Mouse (Mus musculus): Measurements from ENCODE around the gene Rnft2. TPM values are rescaled to one million over a fixed set of nuclear protein-coding genes. Genes with fewer than 3 reads are reported as not detected.

Gene Rnft2
- polyA plus RNA-seq (2015; fragmentation: Nextera tagmentation; extraction: Ambion mirVana) = 3.0 and 3.3 TPM in 2 replicates

DNA sequence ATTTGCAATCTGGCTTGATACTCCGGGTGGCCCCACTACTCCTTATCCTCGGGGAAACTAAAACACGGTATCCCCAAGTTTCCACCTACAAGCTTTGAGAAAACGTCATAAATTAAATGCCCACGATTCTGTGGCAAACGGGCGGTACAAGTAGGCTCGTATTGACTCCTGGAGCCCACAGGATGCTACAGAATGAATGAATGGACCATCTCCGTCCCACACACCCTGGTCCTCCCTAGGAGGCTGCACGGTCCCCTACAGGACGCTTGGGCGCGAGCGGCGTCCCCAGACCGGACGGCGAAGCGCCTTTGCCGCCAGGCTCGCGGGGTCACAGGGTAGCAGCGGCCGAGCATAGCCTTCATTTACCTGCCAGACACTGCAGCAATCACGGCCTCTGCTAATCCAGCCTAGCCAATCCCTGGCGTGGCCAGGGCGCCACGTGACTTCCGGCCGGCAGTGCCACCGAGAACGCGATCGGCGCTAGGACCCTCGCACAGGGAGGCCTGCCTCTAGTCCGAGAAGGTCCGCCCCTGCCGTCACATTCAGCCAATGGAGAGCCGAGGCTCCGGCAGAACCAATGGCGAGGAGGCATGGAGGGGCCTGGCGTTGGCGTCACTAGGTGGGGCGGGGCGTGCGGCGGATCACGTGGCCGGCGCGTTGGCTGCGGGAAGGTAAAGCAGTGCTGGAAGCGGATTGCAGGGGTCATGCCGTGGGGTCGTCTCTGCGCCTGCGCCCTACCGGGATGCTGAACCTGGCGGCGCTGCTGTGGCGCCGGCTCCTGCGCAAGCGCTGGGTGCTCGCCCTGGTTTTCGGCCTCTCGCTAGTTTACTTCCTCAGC, at the start of gene Rnft2, which contains the start of gene 2410131K14Rik:
Gene Rnft2 (minus strand): TSS at position 511 of the 838 bp plus-strand sequence.
Gene 2410131K14Rik (plus strand): TSS at position 622 of the 838 bp plus-strand sequence.
- peak within 1 kb of the TSS; percentile 77 for H3K4me3 ChIP-seq (replicated peaks)
- H3K4me1 ChIP-seq = peaks cover 17% of the 10 kb centered on the region; the same call in 1 of the 2 replicates
- WGBS = under 1% methylated on average over 68 of the region's 68 CpGs
- no peaks in the 10 kb centered on the region for H3K9me3 ChIP-seq
- peak within 1 kb of the TSS; percentile 87 for H3K4me2 ChIP-seq
- peak within 1 kb of the TSS; percentile 60 for H3K9ac ChIP-seq
- peak; percentile 100 for ATAC-seq (ENCODE audit: insufficient read depth, low FRiP score, low read depth)
- H3K36me3 ChIP-seq = no peaks in the 10 kb centered on the region
- H3K27ac ChIP-seq = peak within 1 kb of the TSS; percentile 69
- no peaks in the 10 kb centered on the region for H3K27me3 ChIP-seq (replicated peaks)

DNA sequence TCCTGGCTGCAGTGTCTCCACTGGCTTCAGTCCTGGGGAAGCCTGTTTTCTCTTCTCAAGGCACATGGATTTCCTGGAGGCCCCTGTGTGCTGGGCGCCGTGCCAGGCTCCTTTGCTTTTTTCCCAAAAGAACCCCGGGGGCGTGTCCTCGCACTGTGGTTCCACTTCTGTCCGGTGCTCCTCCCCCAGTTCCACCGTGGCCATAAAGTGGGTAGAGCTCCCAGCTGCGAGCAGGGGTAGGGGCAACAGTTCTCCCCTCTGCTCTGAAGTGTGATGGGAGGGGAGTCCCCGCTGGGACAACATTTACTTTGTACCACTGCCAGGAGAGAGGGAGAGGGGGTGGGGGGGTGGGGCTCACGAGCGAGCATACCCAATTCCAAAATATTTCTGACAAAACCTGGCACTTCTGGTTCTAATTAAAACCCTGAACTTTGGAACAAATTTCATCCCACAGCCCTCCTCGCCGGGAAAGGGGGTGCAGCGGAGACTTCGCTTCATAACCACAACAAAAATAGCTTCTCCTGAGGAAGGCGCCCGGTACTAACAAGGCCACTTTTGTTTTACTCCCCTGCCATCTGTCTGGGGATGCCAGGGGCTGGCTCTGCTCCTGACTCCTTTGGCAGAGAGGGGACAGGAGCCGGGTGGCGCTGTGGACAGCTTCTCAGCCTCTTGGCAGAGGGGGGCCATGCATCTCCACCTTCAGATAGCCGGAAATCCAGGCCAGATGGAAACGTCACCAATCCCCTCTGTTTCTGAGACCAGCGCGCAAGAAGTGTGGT, 49.4 kb upstream of the Rnft2 start:
- H3K4me2 ChIP-seq = peak overlapping the region; percentile 49
- peak; percentile 85 for ATAC-seq (ENCODE audit: insufficient read depth, low FRiP score, low read depth)
- H3K27me3 ChIP-seq (replicated peaks) = no peaks in the 10 kb centered on the region
- H3K4me1 ChIP-seq = peaks cover 22% of the 10 kb centered on the region
- no peaks in the 10 kb centered on the region for H3K36me3 ChIP-seq
- no peak overlapping the region for H3K9ac ChIP-seq
- no peaks in the 10 kb centered on the region for H3K9me3 ChIP-seq
- peak overlapping the region; percentile 81 for H3K27ac ChIP-seq
- H3K4me3 ChIP-seq (replicated peaks) = peak overlapping the region; percentile 13
- WGBS = 23% methylated on average over 23 of the region's 23 CpGs

DNA sequence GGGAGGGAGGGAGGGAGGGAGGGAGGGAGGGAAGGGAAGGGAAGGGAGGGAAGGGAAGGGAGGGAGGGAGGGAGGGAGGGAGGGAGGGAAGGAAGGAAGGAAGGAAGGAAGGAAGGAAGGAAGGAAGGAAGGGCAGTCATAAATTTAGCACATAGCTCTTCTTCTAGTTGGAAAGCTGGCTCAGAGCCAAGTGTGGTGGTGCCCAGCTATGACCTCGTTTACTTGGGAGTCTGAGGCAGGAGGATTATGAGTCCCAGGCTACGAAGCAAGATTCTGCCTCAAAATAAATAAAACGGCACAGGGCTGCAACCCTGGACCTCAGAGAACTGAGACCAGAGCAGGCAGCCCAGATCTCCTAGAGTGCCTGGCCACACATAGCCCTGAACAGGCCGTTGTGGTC, 47.6 kb upstream of the Rnft2 start:
- ATAC-seq (ENCODE audit: insufficient read depth, low FRiP score, low read depth) = no peak
- H3K4me3 ChIP-seq (replicated peaks) = no peak overlapping the region
- peaks cover 20% of the 10 kb centered on the region for H3K4me1 ChIP-seq
- no peak overlapping the region for H3K27ac ChIP-seq
- no peaks in the 10 kb centered on the region for H3K9me3 ChIP-seq
- H3K27me3 ChIP-seq (replicated peaks) = no peaks in the 10 kb centered on the region
- H3K4me2 ChIP-seq = no peak overlapping the region
- no peaks in the 10 kb centered on the region for H3K36me3 ChIP-seq
- WGBS = 42% methylated on average over 4 of the region's 4 CpGs
- H3K9ac ChIP-seq = no peak overlapping the region

DNA sequence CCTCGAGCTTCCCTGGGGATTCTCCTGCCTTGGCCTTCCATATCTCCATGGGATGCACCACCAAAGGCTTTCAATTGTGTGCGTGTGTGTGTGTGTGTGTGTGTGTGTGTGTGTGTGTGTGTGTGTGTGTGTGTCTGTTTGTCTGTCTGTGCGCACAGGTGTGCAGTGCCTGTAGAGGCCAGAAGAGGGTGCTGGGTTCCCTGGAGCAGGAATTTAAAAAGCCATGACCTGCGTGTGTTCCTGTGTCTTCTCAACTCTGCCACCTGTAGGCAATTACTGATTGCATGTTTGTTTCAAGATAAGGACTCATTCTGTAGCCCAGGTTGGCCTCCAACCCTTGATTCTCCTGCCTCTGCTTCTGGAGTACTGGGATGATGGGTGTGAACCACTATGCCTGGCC, 46.5 kb upstream of the Rnft2 start:
- H3K4me3 ChIP-seq (replicated peaks) = no peak overlapping the region
- no peak for ATAC-seq (ENCODE audit: insufficient read depth, low FRiP score, low read depth)
- H3K27me3 ChIP-seq (replicated peaks) = no peaks in the 10 kb centered on the region
- no peak overlapping the region for H3K27ac ChIP-seq
- H3K9me3 ChIP-seq = no peaks in the 10 kb centered on the region
- no peaks in the 10 kb centered on the region for H3K36me3 ChIP-seq
- H3K4me1 ChIP-seq = peaks cover 18% of the 10 kb centered on the region
- no peak overlapping the region for H3K4me2 ChIP-seq
- WGBS = 95% methylated on average over 4 of the region's 4 CpGs
- no peak overlapping the region for H3K9ac ChIP-seq

DNA sequence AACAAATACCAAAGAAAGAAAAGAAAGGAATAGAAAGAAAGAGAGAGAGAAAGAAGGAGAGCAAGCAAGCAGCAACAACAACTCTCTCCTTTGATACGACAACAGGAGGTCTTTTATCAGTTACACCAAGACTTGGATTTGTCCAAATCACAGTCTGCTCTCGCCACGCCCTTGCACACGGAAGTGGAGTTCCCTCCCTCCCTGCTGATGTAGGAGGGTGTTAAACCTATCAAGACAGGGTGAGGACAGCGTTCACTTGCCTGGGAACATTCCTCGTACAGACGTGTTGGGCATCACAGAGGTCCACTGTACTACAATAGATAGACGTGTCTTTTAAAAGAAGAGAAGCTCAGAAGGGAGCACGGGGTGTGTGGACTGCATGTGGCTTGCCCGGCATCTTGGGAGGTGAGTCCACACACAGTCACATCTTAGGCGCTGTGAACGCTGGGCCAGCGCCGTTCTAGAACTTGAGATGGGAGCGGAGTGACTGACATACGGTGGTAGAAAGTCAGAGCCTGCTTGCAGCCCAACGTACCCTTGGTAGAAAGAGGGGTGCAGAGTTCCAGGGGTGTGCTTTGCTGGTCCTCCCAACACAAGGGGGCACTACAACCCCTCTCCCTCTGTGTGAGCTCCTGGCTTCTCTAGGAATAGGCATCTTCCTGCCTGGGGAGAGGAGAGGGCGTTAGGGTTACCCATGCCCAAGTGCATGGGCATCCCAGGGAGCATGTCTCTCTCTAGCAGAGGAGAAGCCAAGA, 33.0 kb upstream of the Rnft2 start:
- H3K9ac ChIP-seq = no peak overlapping the region
- 0 out of 2 replicates have a peak, but pooled peaks cover 7% of the 10 kb centered on the region for H3K27me3 ChIP-seq (replicated peaks)
- H3K4me2 ChIP-seq = no peak overlapping the region
- 0 out of 2 replicates have a peak, but pooled peaks cover 6% of the 10 kb centered on the region for H3K4me1 ChIP-seq
- H3K36me3 ChIP-seq = no peaks in the 10 kb centered on the region
- no peak overlapping the region for H3K27ac ChIP-seq
- ATAC-seq (ENCODE audit: insufficient read depth, low FRiP score, low read depth) = no peak
- H3K4me3 ChIP-seq (replicated peaks) = no peak overlapping the region
- no peaks in the 10 kb centered on the region for H3K9me3 ChIP-seq
- 82% methylated on average over 18 of the region's 18 CpGs for WGBS

DNA sequence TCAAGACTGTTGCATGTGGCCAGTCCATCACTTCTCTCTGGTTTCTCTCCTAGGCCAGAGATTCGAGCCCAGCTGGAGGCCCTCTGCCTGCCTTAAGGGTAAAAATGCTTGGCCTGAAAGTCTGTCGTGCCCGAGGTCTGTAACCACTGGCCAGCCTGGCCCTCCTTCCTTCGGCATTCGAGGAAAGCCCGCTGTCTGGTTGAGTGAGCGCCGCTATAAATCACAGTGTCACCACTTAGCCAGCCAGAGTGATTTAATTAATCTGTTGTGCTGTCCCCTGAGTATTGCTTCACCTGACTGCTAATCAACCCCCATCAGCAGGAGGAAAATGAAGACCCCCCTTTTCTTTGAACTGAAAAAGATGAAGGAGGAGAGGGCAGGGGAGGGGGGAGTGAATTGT, 31.8 kb upstream of the Rnft2 start:
- Histone ChIP-seq H3K4me1 (0 out of 2 replicates have a peak, but pooled peaks cover 6% of the 10 kb centered on the region), H3K27me3 (replicated peaks) (peaks cover 13% of the 10 kb centered on the region; the same call in 1 of the 2 replicates), H3K9ac (no peak overlapping the region), H3K27ac (no peak overlapping the region), H3K9me3 (no peaks in the 10 kb centered on the region), H3K4me2 (no peak overlapping the region), H3K36me3 (no peaks in the 10 kb centered on the region), H3K4me3 (replicated peaks) (no peak overlapping the region)
- ATAC-seq (ENCODE audit: insufficient read depth, low FRiP score, low read depth) = no peak
- 38% methylated on average over 8 of the region's 8 CpGs for WGBS

DNA sequence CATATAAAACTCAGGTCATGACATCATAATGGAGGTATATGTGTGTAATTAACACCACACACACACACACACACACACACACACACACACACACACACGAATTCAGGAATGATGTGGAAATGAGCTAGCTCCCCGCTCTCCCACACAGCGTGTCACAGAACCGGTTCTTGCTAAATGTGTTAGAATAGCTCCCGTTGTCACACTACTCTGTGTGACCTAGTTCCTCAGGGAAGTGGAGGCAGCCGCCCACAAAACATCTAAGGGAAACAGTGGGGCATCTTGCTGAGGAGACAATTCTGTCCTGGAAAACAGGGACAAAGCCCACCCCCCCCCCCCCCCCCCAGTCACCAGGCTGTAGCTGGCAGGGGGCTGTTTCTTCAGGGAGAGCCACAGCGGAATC, 31.4 kb upstream of the Rnft2 start:
- peaks cover 15% of the 10 kb centered on the region; the same call in 1 of the 2 replicates for H3K27me3 ChIP-seq (replicated peaks)
- no peak overlapping the region for H3K27ac ChIP-seq
- 59% methylated on average over 7 of the region's 7 CpGs for WGBS
- 0 out of 2 replicates have a peak, but pooled peaks cover 6% of the 10 kb centered on the region for H3K4me1 ChIP-seq
- no peak for ATAC-seq (ENCODE audit: insufficient read depth, low FRiP score, low read depth)
- no peak overlapping the region for H3K9ac ChIP-seq
- H3K4me2 ChIP-seq = no peak overlapping the region
- no peak overlapping the region for H3K4me3 ChIP-seq (replicated peaks)
- no peaks in the 10 kb centered on the region for H3K36me3 ChIP-seq
- H3K9me3 ChIP-seq = no peaks in the 10 kb centered on the region

DNA sequence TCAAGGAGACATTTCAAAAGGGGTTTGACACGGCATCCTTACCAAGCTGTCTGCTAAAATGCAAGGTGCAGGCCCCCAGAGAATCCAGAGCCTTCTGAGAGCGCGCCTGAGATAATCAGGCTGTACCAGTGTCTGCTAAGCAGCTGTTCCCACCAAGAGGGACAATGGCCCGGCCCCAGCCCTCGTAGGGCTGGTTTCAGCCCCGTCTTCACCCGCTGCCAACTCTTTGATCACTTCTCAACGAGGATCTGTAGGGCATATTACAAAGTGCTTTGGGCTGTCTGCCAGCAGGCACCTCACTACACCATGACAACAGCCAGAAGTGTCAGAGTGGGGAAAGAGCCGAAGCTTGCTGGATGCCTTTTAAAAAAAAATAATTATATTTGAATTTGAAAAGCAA, 29.6 kb upstream of the Rnft2 start:
- 34% methylated on average over 9 of the region's 9 CpGs for WGBS
- no peak for ATAC-seq (ENCODE audit: insufficient read depth, low FRiP score, low read depth)
- H3K9ac ChIP-seq = no peak overlapping the region
- H3K27me3 ChIP-seq (replicated peaks) = peaks cover 18% of the 10 kb centered on the region; the same call in 1 of the 2 replicates
- no peak overlapping the region for H3K27ac ChIP-seq
- no peak overlapping the region for H3K4me3 ChIP-seq (replicated peaks)
- H3K4me1 ChIP-seq = 0 out of 2 replicates have a peak, but pooled peaks cover 6% of the 10 kb centered on the region
- no peak overlapping the region for H3K4me2 ChIP-seq
- H3K9me3 ChIP-seq = no peaks in the 10 kb centered on the region
- no peaks in the 10 kb centered on the region for H3K36me3 ChIP-seq

DNA sequence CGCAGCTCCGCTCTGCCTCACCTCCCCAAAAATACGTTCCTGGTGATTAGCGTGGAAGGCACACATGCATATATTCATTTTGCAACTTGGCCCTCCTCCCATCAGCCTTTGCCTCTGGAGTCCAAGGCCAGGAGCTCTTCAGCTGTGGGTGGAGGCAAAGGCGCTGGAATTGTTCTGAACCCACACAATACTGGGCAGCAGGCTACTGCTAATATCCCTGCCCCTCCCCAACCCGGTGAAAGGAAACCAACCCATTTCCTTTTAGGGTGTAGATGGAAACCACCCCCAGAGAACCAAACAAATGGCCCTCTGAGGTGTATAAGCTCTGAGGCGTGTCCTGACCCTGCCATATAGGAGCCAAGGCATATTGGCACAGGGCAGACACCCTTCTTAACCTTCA, 28.5 kb upstream of the Rnft2 start:
- H3K4me2 ChIP-seq = no peak overlapping the region
- H3K9me3 ChIP-seq = no peaks in the 10 kb centered on the region
- H3K4me3 ChIP-seq (replicated peaks) = no peak overlapping the region
- 70% methylated on average over 7 of the region's 7 CpGs for WGBS
- H3K27ac ChIP-seq = no peak overlapping the region
- H3K36me3 ChIP-seq = no peaks in the 10 kb centered on the region
- no peak for ATAC-seq (ENCODE audit: insufficient read depth, low FRiP score, low read depth)
- H3K9ac ChIP-seq = no peak overlapping the region
- H3K4me1 ChIP-seq = peaks cover 9% of the 10 kb centered on the region; the same call in 1 of the 2 replicates
- H3K27me3 ChIP-seq (replicated peaks) = peaks cover 18% of the 10 kb centered on the region; the same call in 1 of the 2 replicates

DNA sequence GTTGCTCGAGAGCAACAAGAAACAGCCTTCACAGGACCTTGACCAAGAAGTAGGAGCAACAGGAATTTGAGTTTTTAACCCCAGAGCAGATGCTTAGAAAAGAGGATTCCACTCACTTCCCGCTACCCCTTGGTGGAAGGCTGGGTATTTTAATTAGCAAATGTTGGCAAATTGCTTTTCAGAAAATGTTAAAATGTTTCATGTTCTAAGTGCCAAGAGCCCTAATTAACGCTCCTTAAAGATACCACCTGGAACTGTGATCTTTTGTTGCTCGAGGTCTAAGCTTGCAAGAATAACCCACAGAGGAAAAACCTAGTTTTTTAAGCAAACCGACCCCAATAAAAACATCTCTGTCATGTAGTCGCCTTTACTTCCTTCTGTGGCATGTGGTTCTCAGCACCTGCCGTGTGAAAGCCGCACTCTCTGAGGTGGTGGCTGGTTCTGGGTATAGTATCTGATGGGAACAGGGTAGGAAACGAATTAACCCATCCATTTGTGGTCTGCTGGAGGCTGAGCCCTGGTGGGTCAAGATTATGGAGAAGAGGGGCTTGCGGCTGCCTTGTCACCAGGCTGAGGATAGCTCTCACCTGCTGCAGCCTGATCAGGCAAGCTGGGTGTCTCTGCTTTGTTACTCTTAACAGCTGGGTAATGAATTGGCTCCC, 26.7 kb upstream of the Rnft2 start:
- 65% methylated on average over 10 of the region's 10 CpGs for WGBS
- no peak overlapping the region for H3K4me3 ChIP-seq (replicated peaks)
- no peak overlapping the region for H3K4me2 ChIP-seq
- H3K36me3 ChIP-seq = no peaks in the 10 kb centered on the region
- no peaks in the 10 kb centered on the region for H3K9me3 ChIP-seq
- no peak overlapping the region for H3K9ac ChIP-seq
- H3K27ac ChIP-seq = no peak overlapping the region
- H3K4me1 ChIP-seq = peaks cover 9% of the 10 kb centered on the region; the same call in 1 of the 2 replicates
- peaks cover 13% of the 10 kb centered on the region; the same call in 1 of the 2 replicates for H3K27me3 ChIP-seq (replicated peaks)
- ATAC-seq (ENCODE audit: insufficient read depth, low FRiP score, low read depth) = no peak

DNA sequence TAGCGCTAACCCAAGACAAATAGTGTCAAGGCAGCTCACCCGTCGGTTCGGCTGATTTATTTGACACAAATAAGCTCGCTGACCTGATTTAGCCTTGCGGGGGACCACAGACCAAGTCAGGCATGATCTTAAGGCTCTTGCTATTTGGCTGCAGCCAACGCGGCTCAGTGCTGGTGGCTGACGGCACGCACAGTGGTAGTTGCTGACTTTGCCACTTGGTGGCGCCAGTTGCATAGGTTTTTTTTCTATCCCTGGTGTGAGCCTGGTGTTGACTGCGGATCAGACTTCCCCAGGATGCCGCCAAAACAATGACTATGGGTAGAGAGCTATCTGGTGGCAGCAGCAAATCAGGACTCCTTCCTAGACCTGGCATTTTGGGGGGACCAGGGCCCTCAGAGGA, 24.1 kb upstream of the Rnft2 start:
- H3K36me3 ChIP-seq = no peaks in the 10 kb centered on the region
- under 1% methylated on average over 13 of the region's 13 CpGs for WGBS
- H3K4me2 ChIP-seq = peak overlapping the region; percentile 38; the same call in 1 of the 2 replicates
- no peak overlapping the region for H3K27ac ChIP-seq
- no peak overlapping the region for H3K4me3 ChIP-seq (replicated peaks)
- peaks cover 11% of the 10 kb centered on the region; the same call in 1 of the 2 replicates for H3K27me3 ChIP-seq (replicated peaks)
- peak; percentile 71; the same call in 1 of the 2 replicates for ATAC-seq (ENCODE audit: insufficient read depth, low FRiP score, low read depth)
- no peak overlapping the region for H3K9ac ChIP-seq
- peaks cover 3% of the 10 kb centered on the region; the same call in 1 of the 2 replicates for H3K4me1 ChIP-seq
- no peaks in the 10 kb centered on the region for H3K9me3 ChIP-seq

All from stomach, embryonic 15.5 days (tissue).